Mouse (Mus musculus) right cerebral cortex, postnatal 25 days (tissue): ENCODE results near the gene Itprip.

Source experiments
- DNase-seq: peaks from one replicate; pipeline ENCODE4 v3.0.0; 2022

Itprip gene

DNA sequence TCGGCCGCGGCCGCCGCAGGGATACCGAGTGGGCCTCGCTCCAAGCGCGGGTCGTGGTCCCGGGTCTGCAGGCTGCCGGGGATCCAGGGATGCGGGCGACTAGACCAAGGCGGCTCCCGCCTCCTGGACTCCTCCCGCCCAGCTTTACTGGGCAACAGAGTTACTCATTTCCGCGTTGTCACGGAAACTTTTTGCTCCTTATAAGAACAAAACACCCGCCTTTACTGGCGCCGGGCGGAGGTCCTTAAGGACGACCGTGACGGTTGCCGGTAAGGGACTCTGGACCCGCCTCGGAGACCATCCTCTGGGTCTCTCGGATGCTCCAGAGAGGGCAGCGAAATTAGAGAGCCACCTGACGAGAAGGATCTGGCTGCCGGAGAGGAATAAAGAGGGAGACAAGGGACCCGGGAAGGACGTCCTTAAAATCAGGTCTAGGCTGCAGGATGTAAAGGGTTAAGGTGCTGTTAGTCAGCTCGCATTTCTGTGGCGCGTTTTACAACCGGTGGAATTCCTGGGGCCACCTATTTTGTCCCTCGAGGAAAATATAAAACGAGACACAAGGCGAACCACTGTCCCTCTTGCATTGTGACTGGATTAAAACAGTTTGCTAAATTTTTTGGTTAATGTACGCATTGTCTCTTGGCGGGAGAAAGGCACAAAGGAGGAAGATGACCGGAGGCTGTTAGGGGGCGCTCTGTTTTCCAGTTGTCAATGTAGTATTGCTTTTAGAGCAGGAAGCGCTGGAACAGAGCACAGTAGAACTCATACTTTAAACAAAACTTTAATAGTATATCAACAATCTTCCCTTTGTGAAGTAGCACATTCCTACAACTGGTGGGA, at the start of gene Itprip, which contains the start of gene Cfap43:
Gene Itprip (minus strand): TSS at position 174 of the 840 bp plus-strand sequence.
Gene Cfap43 (minus strand): TSS at position 162 of the 840 bp plus-strand sequence.
- DNase-seq = peak; percentile 65

GRCm38 (mm10) chr19:47958181-47958580, 39.1 kb upstream of the Itprip start:
- DNase-seq = no peak

- no peak for DNase-seq
Measured at GRCm38 (mm10) chr19:47953169-47953568, 34.1 kb upstream of the Itprip start.

GRCm38 (mm10) chr19:47950946-47951345, 31.8 kb upstream of the Itprip start:
- no peak for DNase-seq

DNA sequence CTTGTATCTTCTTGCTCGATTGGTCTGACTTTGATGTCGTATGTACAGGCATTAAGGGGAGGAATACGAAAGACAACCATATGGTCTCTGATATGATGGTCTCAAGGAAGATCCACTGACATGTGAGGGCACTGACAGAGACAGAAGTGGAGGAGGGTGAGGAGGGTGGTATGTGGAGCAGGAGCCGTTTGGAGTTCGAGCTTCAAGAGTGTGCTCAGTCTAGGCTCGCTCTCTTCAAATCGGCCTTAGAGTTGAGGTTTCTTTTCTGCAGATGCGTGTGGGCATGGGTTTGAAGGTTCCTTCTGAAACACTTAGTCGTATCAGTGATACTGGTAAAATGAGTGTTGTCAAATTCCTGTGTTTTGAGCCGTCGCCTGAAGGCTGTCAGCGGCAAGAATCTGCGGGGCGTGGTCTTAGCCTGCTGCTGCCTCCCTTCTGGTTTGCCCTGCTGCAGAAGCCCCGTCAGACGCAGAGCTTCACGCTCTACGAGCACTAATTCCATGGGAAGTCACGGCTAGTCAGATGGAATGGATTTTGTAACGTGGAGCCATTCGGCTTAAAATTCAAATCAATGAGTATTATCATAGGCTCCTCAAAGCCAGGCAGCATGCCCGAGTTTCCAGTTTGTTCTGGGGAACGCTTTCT, 27.8 kb upstream of the Itprip start:
- DNase-seq = no peak

GRCm38 (mm10) chr19:47939361-47939760, 20.3 kb upstream of the Itprip start:
- no peak for DNase-seq

DNA sequence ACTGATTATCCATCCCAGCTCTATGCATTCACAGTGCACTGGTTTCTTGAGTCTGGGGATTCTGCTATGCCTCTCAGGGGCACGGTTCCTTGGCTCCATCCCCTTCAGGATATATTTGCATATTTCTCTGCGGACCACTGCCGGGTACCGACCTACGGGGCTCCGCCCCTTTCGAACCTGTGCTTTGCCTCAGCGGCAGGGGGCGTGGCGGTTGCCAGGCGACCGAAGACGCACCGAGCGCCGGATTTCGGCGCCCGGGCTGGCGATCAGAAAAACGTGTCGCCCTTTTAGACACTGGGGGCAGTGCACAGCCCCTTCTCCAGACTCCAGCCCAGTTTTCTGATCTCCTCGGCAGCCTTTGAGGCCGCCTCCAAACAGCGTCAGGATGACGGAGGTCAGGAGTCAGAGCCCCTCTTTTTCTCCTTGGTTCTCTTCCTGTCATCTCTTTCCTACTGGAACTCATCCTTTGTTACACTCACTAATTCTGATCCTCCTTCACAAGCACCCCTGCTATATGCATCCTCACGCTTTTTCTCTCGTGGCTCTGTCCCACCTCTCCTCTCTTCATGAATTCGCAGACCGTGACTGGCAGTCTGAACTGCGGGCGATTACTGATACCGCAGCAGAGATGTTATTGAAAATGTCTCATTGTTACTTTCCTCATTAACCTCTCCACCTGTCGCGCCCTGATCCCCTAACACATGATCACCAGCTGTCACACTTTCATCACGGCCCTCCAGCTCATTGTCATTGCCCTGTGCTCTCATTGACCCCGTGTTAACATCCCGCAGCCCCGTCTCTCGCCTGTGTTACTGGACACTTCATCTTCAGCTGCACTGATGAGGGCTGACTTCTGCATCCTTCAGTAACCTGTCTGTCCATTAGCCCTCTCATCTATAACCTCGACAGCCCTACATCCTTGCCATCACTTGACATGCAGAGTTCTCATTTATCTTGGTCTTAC, 18.6 kb upstream of the Itprip start, which contains the start of gene Cfap58:
Gene Cfap58 (plus strand): TSS at position 233 of the 964 bp plus-strand sequence.
- peak; percentile 57 for DNase-seq

DNA sequence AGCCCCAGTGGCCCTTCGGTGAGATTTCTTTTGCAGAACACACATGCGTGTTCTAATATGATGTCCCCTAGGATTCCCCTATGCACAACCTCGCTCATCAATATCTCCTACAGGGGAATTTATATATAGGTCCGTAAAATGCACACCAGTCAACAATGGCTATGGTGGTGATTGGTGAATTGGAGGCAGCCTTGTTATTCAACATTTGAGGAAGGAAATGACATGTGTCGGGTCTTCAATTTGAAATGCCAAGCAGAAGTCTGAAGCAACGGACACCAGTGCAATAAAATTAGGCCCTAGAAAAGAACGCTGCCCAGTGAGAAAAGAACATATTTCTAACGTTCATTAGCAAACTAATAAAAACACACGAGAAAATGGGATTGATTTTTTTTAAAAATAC, 17.8 kb upstream of the Itprip start:
- DNase-seq = no peak

DNA sequence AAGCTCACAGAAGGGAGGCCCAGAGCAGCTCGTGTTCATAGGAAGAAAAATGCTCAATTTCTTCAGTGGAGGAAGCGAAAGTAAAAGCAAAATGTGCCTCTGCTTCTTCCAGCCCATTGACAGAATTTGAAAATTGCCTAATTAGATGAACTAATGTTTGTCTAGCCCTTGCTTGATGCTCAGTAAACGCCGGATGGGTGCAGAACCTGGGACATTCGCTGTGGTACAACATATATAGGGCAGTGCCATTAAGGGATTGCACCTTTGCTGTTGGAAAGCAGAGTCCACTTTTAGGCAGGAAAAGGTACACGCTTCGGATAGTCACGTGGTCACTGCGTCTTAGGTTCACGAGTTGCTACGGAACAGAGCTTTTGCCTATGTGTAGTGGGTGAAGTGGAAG, 17.4 kb upstream of the Itprip start:
- DNase-seq = no peak

GRCm38 (mm10) chr19:47935530-47935929, 16.4 kb upstream of the Itprip start:
- DNase-seq = no peak

DNA sequence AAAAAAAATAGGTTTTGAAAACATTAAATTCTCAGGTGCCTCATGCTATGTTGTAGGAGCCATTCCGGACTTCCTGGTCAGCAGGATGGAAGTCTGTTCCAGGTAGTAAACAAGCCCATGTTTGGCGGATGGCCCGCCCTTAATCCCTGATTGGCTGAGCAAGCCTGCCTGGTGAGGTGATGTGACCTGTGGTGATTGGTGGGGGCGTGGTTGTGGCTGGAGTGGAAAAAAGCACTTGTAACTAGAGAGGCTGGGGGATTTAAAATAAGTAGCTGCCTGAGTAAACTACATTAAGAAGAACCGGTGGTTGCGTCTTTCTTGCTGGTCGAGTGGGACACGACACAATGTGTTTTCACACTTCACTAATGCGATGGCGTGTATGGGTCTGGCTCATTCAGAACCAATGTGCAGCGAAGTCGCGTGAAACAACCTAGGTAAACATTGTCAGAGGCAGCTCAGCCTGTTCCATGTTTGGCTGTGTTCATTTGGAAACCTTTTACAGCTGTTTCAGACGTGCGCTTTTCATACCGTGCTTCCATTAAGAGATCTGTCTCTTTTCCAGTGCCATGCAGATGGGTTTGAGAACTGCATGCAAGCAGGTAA, 15.6 kb upstream of the Itprip start:
- DNase-seq = no peak

DNA sequence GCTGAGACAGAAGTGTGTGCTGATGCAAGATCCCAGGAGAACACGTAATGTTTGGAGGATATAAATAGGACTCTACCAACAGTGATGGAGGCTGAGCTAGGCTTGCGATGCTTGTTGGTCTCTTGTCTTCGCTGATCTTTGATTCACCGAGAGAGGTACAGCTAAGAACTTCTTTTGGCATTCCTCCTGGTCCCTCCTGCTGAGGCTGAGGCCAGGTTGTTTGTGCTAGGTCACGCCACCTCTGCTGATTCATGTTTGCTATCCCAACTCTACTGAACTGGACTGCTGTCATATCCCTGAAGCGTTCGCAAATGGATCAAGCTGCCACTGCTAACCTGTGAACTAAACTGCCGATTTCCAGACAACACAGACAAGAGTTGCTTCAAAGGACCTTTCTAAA, 15.0 kb upstream of the Itprip start:
- no peak for DNase-seq

DNA sequence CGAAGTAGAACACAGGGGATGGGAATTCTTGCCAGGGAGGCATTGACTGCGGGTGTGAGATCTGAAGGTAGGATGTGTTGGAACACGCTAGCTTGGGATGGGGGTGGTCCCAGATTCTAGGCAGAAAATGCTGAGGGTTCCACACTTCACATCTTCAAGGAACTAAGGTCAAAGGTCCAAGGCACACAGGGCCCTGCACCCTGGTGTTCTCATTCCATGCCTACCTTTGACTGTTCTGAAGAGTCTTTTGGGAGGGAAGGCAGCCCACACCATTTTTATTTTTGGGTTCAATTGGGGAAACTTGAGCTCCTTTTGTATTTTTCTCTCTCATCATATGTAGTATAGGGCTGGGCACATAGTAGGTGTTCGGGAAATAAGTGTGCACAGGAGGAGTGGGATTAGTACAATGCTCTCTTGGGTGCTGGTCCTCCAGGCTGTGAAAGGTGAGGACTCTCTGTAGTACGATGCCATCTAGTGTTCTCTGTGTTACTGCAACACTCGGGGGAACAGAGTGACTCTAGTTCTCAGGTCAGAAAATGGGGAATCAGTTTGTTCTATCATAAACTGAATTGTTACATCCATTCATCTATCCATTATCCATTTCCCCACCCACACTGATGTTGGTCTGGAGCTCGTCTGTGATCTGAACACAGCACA, 13.0 kb upstream of the Itprip start:
- DNase-seq = no peak

DNA sequence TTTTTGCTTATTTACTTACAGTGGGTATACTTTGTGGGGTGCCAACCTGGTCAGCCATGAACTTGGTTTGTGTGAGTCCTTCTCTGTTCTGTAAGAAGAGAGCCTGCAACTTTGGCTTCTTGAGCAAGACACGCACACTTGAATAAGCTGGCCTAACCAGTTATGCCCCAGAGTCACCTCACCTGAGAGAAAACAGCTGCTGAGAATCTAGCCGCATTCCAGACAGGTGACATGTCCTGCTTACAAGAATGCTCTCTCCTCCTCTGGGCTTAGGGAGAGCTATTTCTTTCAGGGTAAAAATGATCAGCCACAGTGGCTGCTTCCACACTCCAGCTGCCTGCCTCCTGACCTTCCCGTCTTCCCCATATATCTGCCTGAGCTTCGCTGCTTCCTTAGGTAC, 9.9 kb upstream of the Itprip start:
- no peak for DNase-seq

GRCm38 (mm10) chr19:47927032-47927431, 7.9 kb upstream of the Itprip start:
- DNase-seq = no peak

GRCm38 (mm10) chr19:47925819-47926218, 6.7 kb upstream of the Itprip start:
- DNase-seq = no peak

- no peak for DNase-seq
Measured at GRCm38 (mm10) chr19:47919966-47920375, 872 bp upstream of the Itprip start.

DNA sequence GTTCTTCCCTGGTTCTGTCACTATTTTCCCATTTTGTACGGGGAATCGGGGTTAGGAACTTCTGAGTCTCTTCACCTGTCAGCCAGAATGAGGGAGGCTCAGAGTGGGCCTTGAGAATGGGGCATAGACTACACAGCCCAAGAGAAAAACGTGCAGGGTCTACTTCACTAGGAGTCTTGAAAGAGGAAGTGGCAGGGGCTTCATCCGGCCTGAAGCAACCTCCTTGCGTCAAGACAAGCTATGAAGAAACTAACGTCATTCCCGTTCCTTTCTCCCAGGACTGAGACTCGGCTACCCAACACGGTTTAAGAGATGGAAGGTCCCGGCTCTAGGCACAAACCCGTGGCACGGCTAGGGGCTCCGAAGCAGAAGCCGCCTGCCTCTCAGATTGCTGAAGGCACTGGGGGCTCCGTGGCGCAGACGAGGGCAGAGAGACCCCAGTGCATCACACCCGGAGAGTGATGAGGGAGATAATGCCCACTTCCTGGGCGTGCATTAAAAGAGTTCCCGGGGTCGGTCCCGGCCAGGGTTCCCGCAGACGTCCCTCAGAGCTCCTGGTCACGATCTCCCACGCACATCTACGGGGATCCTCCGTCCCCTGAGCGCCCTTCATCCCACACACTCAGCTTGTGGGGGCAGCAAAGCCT, 521 bp downstream of the Itprip start:
- no peak for DNase-seq

GRCm38 (mm10) chr19:47918016-47918415, 1.1 kb downstream of the Itprip start:
- DNase-seq = no peak

GRCm38 (mm10) chr19:47917396-47917795, 1.7 kb downstream of the Itprip start:
- no peak for DNase-seq

DNA sequence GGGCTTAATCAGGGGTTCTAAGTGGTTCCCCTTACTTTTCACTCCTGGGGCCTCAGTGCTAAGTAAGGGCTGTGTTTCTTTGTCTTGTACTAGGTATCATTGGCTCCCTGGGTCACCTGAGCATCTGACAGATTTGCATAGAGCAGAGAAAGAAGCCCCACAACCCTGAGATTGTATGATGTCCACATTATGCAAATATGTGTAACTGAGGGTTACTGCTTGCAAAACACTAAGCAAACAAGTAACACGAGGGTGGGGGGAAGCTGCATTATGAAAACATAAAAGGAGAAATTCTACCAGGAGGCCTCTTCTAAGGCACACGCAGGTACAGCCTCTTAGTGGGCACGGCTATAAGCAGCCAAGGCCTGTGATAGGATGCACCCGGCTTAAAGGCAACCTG, 3.8 kb downstream of the Itprip start:
- DNase-seq = no peak
